Mouse (Mus musculus) kidney, postnatal 4 days (tissue): ENCODE data around the gene Ttc28.
A peak's percentile ranks its signal among the peaks of the same experiment; 100 is the strongest.

Experiments
- DNase-seq, 2 experiments: peaks; one replicate each; pipeline ENCODE4 v3.0.0; 2021; ENCODE audit warnings: mixed read lengths in 2 of 2

Ttc28 gene

GRCm38 (mm10) chr5:111055507-111055906, 175.9 kb downstream of the Ttc28 start:
- no peak for DNase-seq

GRCm38 (mm10) chr5:111057084-111057483, 177.5 kb downstream of the Ttc28 start:
- DNase-seq = peak; percentile 58 to 70

GRCm38 (mm10) chr5:111058401-111059139, 179.0 kb downstream of the Ttc28 start:
- no peak for DNase-seq

GRCm38 (mm10) chr5:111059140-111059921, 179.7 kb downstream of the Ttc28 start:
- no peak for DNase-seq

GRCm38 (mm10) chr5:111060246-111060745, 180.7 kb downstream of the Ttc28 start:
- no peak for DNase-seq

- no peak for DNase-seq
Observed at GRCm38 (mm10) chr5:111063155-111063554, 183.6 kb downstream of the Ttc28 start.

GRCm38 (mm10) chr5:111063991-111064390, 184.4 kb downstream of the Ttc28 start:
- no peak for DNase-seq

GRCm38 (mm10) chr5:111065770-111066169, 186.2 kb downstream of the Ttc28 start:
- DNase-seq = no peak

GRCm38 (mm10) chr5:111069503-111069902, 189.9 kb downstream of the Ttc28 start:
- no peak for DNase-seq

- DNase-seq = no peak
Observed at GRCm38 (mm10) chr5:111069931-111070330, 190.3 kb downstream of the Ttc28 start.

GRCm38 (mm10) chr5:111070361-111070760, 190.8 kb downstream of the Ttc28 start:
- DNase-seq = no peak

- DNase-seq = no peak
Observed at GRCm38 (mm10) chr5:111073316-111073736, 193.7 kb downstream of the Ttc28 start.

GRCm38 (mm10) chr5:111074050-111074449, 194.4 kb downstream of the Ttc28 start:
- no peak for DNase-seq

- DNase-seq = no peak
Observed at GRCm38 (mm10) chr5:111075841-111076240, 196.2 kb downstream of the Ttc28 start.

GRCm38 (mm10) chr5:111077261-111077660, 197.7 kb downstream of the Ttc28 start:
- DNase-seq = no peak

GRCm38 (mm10) chr5:111080601-111081000, 201.0 kb downstream of the Ttc28 start:
- no peak for DNase-seq

GRCm38 (mm10) chr5:111085849-111086248, 206.2 kb downstream of the Ttc28 start:
- DNase-seq = no peak

GRCm38 (mm10) chr5:111096750-111097149, 217.1 kb downstream of the Ttc28 start:
- DNase-seq = no peak

- DNase-seq = peak in 1 of 2 experiments; percentile 25
Observed at GRCm38 (mm10) chr5:111097233-111098160, 217.9 kb downstream of the Ttc28 start.

- peak in 1 of 2 experiments; percentile 37 for DNase-seq
Observed at GRCm38 (mm10) chr5:111098516-111099274, 219.1 kb downstream of the Ttc28 start.

- DNase-seq = no peak
Observed at GRCm38 (mm10) chr5:111100585-111100984, 221.0 kb downstream of the Ttc28 start.
